Comparison of ENCODE assay signal across 19 mouse cellular contexts in genomic region chr1:91878696-91879095, GRCm38 (mm10).
DNase-seq lines count a peak whose midpoint lies in the region; ATAC-seq and TF ChIP-seq lines count a peak whose summit lies in the region.
"Had no signal": no experiment of that assay in that cellular context is flagged by ENCODE, and none has a peak within 500 bp of the region (broad histone marks: within the 10 kb centered on the region; RNA-seq: fewer than 3 reads in every experiment).

No protein-coding gene starts in this region.

- peak overlapping the region; percentile 52 for H3K27ac ChIP-seq in kidney, adult 2 months (ENCODE audit: insufficient read depth, low read depth, low read length)
- no peak overlapping the region for H3K27ac ChIP-seq in kidney, embryonic 14.5 days (ENCODE audit: low read depth, low read length)
- H3K27ac ChIP-seq in embryonic facial prominence, embryonic 10.5 days (replicated peaks) = peak overlapping the region; percentile 59
- H3K27ac ChIP-seq: forebrain, embryonic 13.5 days; hindbrain, embryonic 14.5 days; limb, embryonic 15.5 days; liver, embryonic 15.5 days; macrophage; stomach, embryonic 15.5 days had no signal

- H3K36me3 ChIP-seq in kidney, adult 2 months (ENCODE audit: control insufficient read depth, insufficient read depth, low read length) = no peaks in the 10 kb centered on the region
- no peaks in the 10 kb centered on the region for H3K36me3 ChIP-seq in kidney, embryonic 14.5 days (ENCODE audit: control insufficient read depth, insufficient read depth, low read length)
- H3K36me3 ChIP-seq in embryonic facial prominence, embryonic 10.5 days (replicated peaks) = no peaks in the 10 kb centered on the region
- H3K36me3 ChIP-seq: limb, embryonic 15.5 days; liver, embryonic 15.5 days; stomach, embryonic 15.5 days had no signal

- H3K4me3 ChIP-seq in kidney, adult 2 months (ENCODE audit: insufficient read depth, low read depth, low read length) = no peak overlapping the region
- H3K4me3 ChIP-seq in kidney, embryonic 14.5 days (ENCODE audit: low read length) = no peak overlapping the region
- H3K4me3 ChIP-seq in embryonic facial prominence, embryonic 10.5 days = no peak overlapping the region
- H3K4me3 ChIP-seq: erythroblast, embryonic 14.5 days; forebrain, embryonic 13.5 days; limb, embryonic 15.5 days; liver, embryonic 15.5 days; stomach, embryonic 15.5 days had no signal

- DNase-seq in cerebellum, adult 9-11 months = peak; percentile 26
- no peak for DNase-seq in cerebellum, adult 8-10 months
- peak; percentile 61 for DNase-seq in kidney, adult 2 months
- DNase-seq in embryonic facial prominence, embryonic 10.5 days (ENCODE audit: low spot score) = no peak
- peak; percentile 37 for DNase-seq in mesoderm, embryonic 11.5 days (ENCODE audit: low read depth, low spot score)
- no peak for DNase-seq in heart, adult 18-20 months
- DNase-seq: cerebellum, adult 11 months; heart, postnatal 36 days; retina, postnatal 1 day; thymus, adult 2 months had no signal

- no peak for ATAC-seq in kidney, embryonic 14.5 days (ENCODE audit: low FRiP score, low TSS enrichment)
- ATAC-seq: forebrain, embryonic 13.5 days had no signal

- peaks cover 3% of the 10 kb centered on the region for H3K4me1 ChIP-seq in kidney, adult 2 months (ENCODE audit: control insufficient read depth, insufficient read depth, low read length)
- peaks cover 12% of the 10 kb centered on the region; the same call in 1 of the 2 replicates for H3K4me1 ChIP-seq in kidney, embryonic 14.5 days (ENCODE audit: control insufficient read depth, insufficient read depth, low read length)
- peaks cover 29% of the 10 kb centered on the region for H3K4me1 ChIP-seq in embryonic facial prominence, embryonic 10.5 days
- H3K4me1 ChIP-seq: forebrain, embryonic 13.5 days; liver, embryonic 15.5 days had no signal

- H3K9ac ChIP-seq in kidney, embryonic 14.5 days (ENCODE audit: low read depth, low read length) = no peak overlapping the region
- H3K9ac ChIP-seq: forebrain, embryonic 13.5 days; hindbrain, embryonic 14.5 days; limb, embryonic 15.5 days; liver, embryonic 15.5 days; stomach, embryonic 15.5 days had no signal

- H3K9me3 ChIP-seq in kidney, embryonic 14.5 days (ENCODE audit: control insufficient read depth, low read length) = no peaks in the 10 kb centered on the region
- H3K9me3 ChIP-seq in embryonic facial prominence, embryonic 10.5 days = 0 out of 2 replicates have a peak, but pooled peaks cover under 1% of the 10 kb centered on the region
- H3K9me3 ChIP-seq: forebrain, embryonic 13.5 days; limb, embryonic 15.5 days; liver, embryonic 15.5 days; stomach, embryonic 15.5 days had no signal

- WGBS in kidney, adult 2 months = 38% methylated on average over 5 of the region's 5 CpGs
- 14% methylated on average over 5 of the region's 5 CpGs for WGBS in kidney, embryonic 14.5 days
- 26% methylated on average over 5 of the region's 5 CpGs for WGBS in embryonic facial prominence, embryonic 10.5 days

- TF ChIP-seq CTCF in kidney, adult 2 months (conservative IDR thresholded peaks at IDR 0.05; ENCODE audit: insufficient read depth, insufficient read length, low read depth, low read length) = no peak

- no peak overlapping the region for H3K4me2 ChIP-seq in kidney, embryonic 14.5 days (replicated peaks; ENCODE audit: low read depth, low read length)
- H3K4me2 ChIP-seq: forebrain, embryonic 13.5 days; hindbrain, embryonic 14.5 days; limb, embryonic 15.5 days; liver, embryonic 15.5 days; midbrain, embryonic 11.5 days; stomach, embryonic 15.5 days had no signal

- no peaks in the 10 kb centered on the region for H3K27me3 ChIP-seq in kidney, adult 2 months (replicated peaks; ENCODE audit: control insufficient read depth, insufficient read depth, low read length)
- peaks cover 4% of the 10 kb centered on the region for H3K27me3 ChIP-seq in kidney, embryonic 14.5 days (ENCODE audit: control insufficient read depth, insufficient read depth, low read length)
- H3K27me3 ChIP-seq in embryonic facial prominence, embryonic 10.5 days (replicated peaks; ENCODE audit: low read depth, poor library complexity, severe bottlenecking) = no peaks in the 10 kb centered on the region
- H3K27me3 ChIP-seq: forebrain, embryonic 13.5 days; limb, embryonic 15.5 days; liver, embryonic 15.5 days; stomach, embryonic 15.5 days had no signal

- TF ChIP-seq POLR2A in kidney, adult 2 months (IDR thresholded peaks at IDR 0.05; ENCODE audit: low read depth, low read length) = no peak

Comparison
In these comparisons a context has a peak if more than half of its experiments do, and no peak if none do; other contexts are left out.
1. DNase-seq: peak in cerebellum, adult 9-11 months (single experiment), kidney, adult 2 months (single experiment) and mesoderm, embryonic 11.5 days (single experiment); none in cerebellum, adult 8-10 months (single experiment), embryonic facial prominence, embryonic 10.5 days (single experiment) and heart, adult 18-20 months (0 of 2).